Mouse (Mus musculus): ENCODE results near the gene Trim8.

DNA sequence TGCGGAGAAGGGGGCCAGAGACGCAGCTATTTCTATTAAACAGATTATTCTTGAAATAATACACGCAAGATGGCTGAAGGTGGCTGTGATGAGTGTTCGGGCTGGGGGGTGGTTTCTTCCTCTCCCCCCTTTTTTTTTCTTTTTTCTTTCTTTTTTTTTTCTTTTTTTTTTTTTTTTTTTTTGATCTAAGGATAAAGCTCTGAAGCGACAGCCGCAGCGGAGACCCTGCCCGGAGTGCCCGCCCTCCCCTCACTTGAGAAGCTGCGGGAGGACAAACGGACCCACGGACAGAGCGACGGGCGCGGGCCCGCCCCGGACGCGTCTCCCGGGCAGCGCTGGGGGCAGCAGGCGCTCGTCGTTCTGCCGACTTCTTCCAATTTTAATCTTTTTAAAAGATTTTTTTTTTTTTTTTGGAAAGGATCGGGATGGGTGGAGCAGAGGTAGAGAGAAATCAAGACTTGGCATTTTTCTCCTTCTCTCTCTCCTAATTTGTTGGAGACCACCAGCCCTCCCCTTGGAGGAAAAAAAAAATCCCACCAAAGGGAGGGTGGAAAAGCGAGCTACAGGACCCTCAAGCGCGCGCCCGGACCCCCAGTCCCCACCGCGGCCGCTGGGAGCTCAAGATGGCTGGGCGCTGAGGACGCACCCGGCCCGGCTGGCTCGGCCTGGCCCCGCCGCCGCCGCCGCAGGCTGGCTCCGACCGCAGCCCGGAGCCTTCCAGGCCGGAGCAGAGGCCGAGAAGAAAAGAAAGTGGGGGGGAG is 741 bp upstream of the Trim8 start:
- TF ChIP-seq CTCF (IDR thresholded peaks at IDR 0.05; ENCODE audit: low read depth, low read length), result no peak
- no peak for TF ChIP-seq EP300 (IDR thresholded peaks at IDR 0.05; ENCODE audit: insufficient read depth, low read depth, low read length)
